Mouse (Mus musculus): ENCODE results near the gene Zfp740. TPM values are rescaled to one million over a fixed set of nuclear protein-coding genes. Genes with fewer than 3 reads are reported as not detected.

The Zfp740 gene
- total and polyA plus RNA-seq, 2 experiments from 2014 or later, result 18.8 to 38.4 TPM

DNA sequence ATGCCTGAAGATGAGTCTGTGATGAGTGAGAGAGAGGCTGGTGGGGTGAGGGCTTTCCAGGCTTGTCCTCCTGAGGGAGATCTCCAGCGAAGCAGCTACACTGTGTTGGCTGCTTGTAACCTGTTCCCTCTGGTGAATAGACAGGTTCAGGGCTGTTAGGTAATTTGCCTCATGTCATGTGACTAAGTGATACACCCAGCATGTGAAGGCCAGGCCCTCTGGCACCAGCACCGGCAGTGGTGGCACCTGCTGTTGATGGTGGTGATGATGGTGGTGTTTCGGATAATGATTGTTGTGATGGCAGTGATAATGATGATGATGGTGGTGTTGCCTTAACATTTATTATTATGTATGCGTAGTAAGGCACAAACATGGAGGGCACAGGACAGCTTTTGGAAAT lies 7.8 kb downstream of the Zfp740 start:
- no peak for DNase-seq (ENCODE audit: low spot score)
- no peak overlapping the region for H3K4me2 ChIP-seq (ENCODE audit: low read depth, low read length)
- H3K36me3 ChIP-seq (replicated peaks; ENCODE audit: control insufficient read depth, insufficient read depth, low read length), result peaks cover 82% of the 10 kb centered on the region
- H3K9me3 ChIP-seq (replicated peaks; ENCODE audit: control insufficient read depth, low read length), result no peaks in the 10 kb centered on the region
- H3K4me1 ChIP-seq (ENCODE audit: control insufficient read depth, insufficient read depth), result 0 out of 2 replicates have a peak, but pooled peaks cover 3% of the 10 kb centered on the region
- H3K4me3 ChIP-seq (ENCODE audit: low read depth, low read length), result no peak overlapping the region
- TF ChIP-seq EP300 (IDR thresholded peaks at IDR 0.05; ENCODE audit: low read depth) (no peak), CTCF (IDR thresholded peaks at IDR 0.05; ENCODE audit: low read depth) (no peak)
- no peak overlapping the region for H3K27ac ChIP-seq (ENCODE audit: low read depth)
- no peaks in the 10 kb centered on the region for H3K27me3 ChIP-seq (ENCODE audit: control insufficient read depth, insufficient read depth, low read length)
- WGBS, result 95% methylated on average over 4 of the region's 4 CpGs
- ATAC-seq (ENCODE audit: insufficient read depth, low read depth), result no peak
- no peak overlapping the region for H3K9ac ChIP-seq (replicated peaks; ENCODE audit: low read depth, low read length)

DNA sequence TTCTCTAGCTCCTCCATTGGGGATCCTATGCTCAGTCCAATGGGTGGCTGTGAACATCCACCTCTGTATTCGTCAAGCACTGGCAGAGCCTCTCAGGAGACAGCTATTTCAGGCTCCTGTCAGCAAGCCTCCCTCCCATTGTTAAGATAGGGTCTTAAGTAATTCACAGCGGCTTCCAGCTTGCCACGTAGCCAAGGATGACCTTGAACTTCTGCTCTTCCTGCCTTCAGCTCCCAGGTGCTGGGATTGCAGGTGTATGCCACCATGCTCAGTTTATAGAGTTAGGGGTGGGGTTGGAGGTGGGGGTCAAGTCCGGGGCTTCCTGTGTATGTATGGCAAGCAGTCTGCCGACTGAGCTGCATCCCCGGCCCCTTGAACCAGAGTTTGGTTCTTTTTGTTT lies 8.8 kb downstream of the Zfp740 start:
- Histone ChIP-seq H3K9me3 (replicated peaks; ENCODE audit: control insufficient read depth, low read length) (no peaks in the 10 kb centered on the region), H3K36me3 (replicated peaks; ENCODE audit: control insufficient read depth, insufficient read depth, low read length) (peaks cover 91% of the 10 kb centered on the region), H3K9ac (replicated peaks; ENCODE audit: low read depth, low read length) (no peak overlapping the region), H3K27ac (ENCODE audit: low read depth) (no peak overlapping the region), H3K4me3 (ENCODE audit: low read depth, low read length) (no peak overlapping the region), H3K4me1 (ENCODE audit: control insufficient read depth, insufficient read depth) (no peaks in the 10 kb centered on the region), H3K27me3 (ENCODE audit: control insufficient read depth, insufficient read depth, low read length) (no peaks in the 10 kb centered on the region), H3K4me2 (ENCODE audit: low read depth, low read length) (no peak overlapping the region)
- no peak for ATAC-seq (ENCODE audit: insufficient read depth, low read depth)
- no peak for DNase-seq (ENCODE audit: low spot score)
- TF ChIP-seq EP300 (IDR thresholded peaks at IDR 0.05; ENCODE audit: low read depth), result no peak
- TF ChIP-seq CTCF (IDR thresholded peaks at IDR 0.05; ENCODE audit: low read depth), result no peak
- WGBS, result 56% methylated on average over 6 of the region's 6 CpGs

DNA sequence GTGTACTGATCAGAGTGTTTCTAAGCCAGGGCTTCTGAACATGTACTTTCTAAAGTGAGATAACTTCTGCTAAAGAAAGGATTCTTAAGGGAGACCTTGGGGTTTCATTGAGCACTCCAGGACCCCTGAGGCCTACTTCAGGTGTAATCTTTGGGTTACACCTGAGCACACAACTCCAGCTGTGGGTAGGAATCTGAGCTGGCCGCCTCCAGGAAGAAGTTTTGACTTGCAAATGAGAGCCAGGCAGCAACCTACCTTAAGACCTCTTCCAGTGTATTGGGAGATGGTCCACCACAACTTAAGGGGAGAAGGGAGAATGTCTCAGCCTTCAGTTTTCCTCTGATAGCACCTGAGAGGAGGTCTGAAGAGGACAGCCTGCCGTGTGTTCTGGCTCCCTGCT lies 11.1 kb downstream of the Zfp740 start:
- Histone ChIP-seq H3K9ac (replicated peaks; ENCODE audit: low read depth, low read length) (no peak overlapping the region), H3K4me1 (ENCODE audit: control insufficient read depth, insufficient read depth) (no peaks in the 10 kb centered on the region), H3K4me2 (ENCODE audit: low read depth, low read length) (no peak overlapping the region), H3K27me3 (ENCODE audit: control insufficient read depth, insufficient read depth, low read length) (no peaks in the 10 kb centered on the region), H3K36me3 (replicated peaks; ENCODE audit: control insufficient read depth, insufficient read depth, low read length) (peaks cover 70% of the 10 kb centered on the region), H3K9me3 (replicated peaks; ENCODE audit: control insufficient read depth, low read length) (no peaks in the 10 kb centered on the region), H3K4me3 (ENCODE audit: low read depth, low read length) (no peak overlapping the region), H3K27ac (ENCODE audit: low read depth) (no peak overlapping the region)
- 68% methylated on average over 2 of the region's 2 CpGs for WGBS
- DNase-seq (ENCODE audit: low spot score) (no peak), ATAC-seq (ENCODE audit: insufficient read depth, low read depth) (no peak)
- no peak for TF ChIP-seq CTCF (IDR thresholded peaks at IDR 0.05; ENCODE audit: low read depth)
- no peak for TF ChIP-seq EP300 (IDR thresholded peaks at IDR 0.05; ENCODE audit: low read depth)

DNA sequence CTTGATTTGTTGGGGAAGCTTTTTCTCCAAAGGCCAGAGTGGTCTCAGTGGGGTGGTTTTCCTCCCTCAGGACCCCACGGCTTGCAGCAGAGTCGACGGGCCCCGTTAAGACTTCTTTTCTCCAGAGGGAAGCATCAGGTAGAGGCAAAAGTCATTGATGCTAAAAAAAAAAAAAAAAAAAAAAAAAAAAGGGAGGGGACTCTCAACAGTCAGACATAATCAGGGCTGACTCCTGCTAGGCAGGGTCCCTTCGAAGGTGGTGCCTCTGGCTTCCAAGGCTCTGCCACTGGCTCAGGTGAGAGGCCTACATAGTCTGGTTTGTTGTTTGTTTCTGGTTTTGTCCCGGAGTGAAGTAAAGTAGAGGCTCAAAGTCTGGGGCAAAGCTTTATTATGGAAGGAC lies 12.6 kb downstream of the Zfp740 start:
- no peak overlapping the region for H3K4me3 ChIP-seq (ENCODE audit: low read depth, low read length)
- DNase-seq (ENCODE audit: low spot score), result no peak

DNA sequence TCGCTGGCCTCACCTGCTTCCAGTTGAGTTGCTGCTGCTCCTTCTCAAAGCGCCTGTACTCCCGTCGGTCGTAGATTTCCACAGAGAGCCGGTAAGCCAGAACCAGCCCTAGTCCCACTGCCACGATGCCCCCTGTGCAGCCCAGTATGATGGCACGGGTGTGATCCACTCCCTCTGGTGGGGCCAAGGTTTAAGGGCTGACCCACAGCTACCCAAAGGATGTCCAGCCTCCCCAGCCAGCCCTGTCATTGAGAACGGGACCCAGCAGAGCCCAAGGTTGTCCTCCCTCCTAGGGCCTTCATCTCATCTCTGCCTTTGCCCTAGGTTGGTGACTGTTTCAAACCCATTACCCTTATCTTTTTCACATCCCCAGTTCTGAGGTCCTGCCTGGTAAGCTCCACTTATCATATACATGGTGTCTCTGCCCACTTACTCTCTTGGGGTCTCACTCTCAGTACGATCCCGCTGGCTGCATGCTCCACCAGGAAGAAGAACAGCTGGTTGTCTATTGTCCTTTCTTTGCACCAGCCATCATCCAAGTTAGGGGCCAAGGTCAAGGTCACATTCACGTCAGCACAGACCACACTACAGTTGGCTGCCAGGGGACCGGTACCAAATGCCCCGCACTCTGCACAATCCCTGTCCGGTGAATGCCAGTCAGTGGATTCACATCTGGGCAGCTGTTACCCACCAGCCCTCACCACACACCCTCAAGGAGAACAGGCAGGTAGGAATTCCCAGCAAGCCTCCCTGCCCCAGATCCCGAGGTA lies 13.6 kb downstream of the Zfp740 start:
- TF ChIP-seq EP300 (IDR thresholded peaks at IDR 0.05; ENCODE audit: low read depth) (no peak), CTCF (IDR thresholded peaks at IDR 0.05; ENCODE audit: low read depth) (no peak)
- H3K9me3 ChIP-seq (replicated peaks; ENCODE audit: control insufficient read depth, low read length), result no peaks in the 10 kb centered on the region
- H3K36me3 ChIP-seq (replicated peaks; ENCODE audit: control insufficient read depth, insufficient read depth, low read length), result peaks cover 51% of the 10 kb centered on the region
- H3K4me1 ChIP-seq (ENCODE audit: control insufficient read depth, insufficient read depth), result no peaks in the 10 kb centered on the region
- H3K4me2 ChIP-seq (ENCODE audit: low read depth, low read length), result no peak overlapping the region
- no peaks in the 10 kb centered on the region for H3K27me3 ChIP-seq (ENCODE audit: control insufficient read depth, insufficient read depth, low read length)
- ATAC-seq (ENCODE audit: insufficient read depth, low read depth) (no peak), DNase-seq (ENCODE audit: low spot score) (no peak)
- 73% methylated on average over 16 of the region's 16 CpGs for WGBS
- H3K4me3 ChIP-seq (ENCODE audit: low read depth, low read length), result no peak overlapping the region
- no peak overlapping the region for H3K9ac ChIP-seq (replicated peaks; ENCODE audit: low read depth, low read length)
- no peak overlapping the region for H3K27ac ChIP-seq (ENCODE audit: low read depth)

More for the DNA sequence above, 12.6 kb downstream of the Zfp740 start:
- ATAC-seq (ENCODE audit: insufficient read depth, low read depth), result no peak
- TF ChIP-seq EP300 (IDR thresholded peaks at IDR 0.05; ENCODE audit: low read depth), result no peak
- no peak for TF ChIP-seq CTCF (IDR thresholded peaks at IDR 0.05; ENCODE audit: low read depth)
- H3K4me2 ChIP-seq (ENCODE audit: low read depth, low read length), result no peak overlapping the region
- peaks cover 55% of the 10 kb centered on the region for H3K36me3 ChIP-seq (replicated peaks; ENCODE audit: control insufficient read depth, insufficient read depth, low read length)
- no peaks in the 10 kb centered on the region for H3K4me1 ChIP-seq (ENCODE audit: control insufficient read depth, insufficient read depth)
- H3K27me3 ChIP-seq (ENCODE audit: control insufficient read depth, insufficient read depth, low read length), result no peaks in the 10 kb centered on the region
- WGBS, result 67% methylated on average over 6 of the region's 6 CpGs
- no peak overlapping the region for H3K27ac ChIP-seq (ENCODE audit: low read depth)
- H3K9ac ChIP-seq (replicated peaks; ENCODE audit: low read depth, low read length), result no peak overlapping the region
- H3K9me3 ChIP-seq (replicated peaks; ENCODE audit: control insufficient read depth, low read length), result no peaks in the 10 kb centered on the region

DNA sequence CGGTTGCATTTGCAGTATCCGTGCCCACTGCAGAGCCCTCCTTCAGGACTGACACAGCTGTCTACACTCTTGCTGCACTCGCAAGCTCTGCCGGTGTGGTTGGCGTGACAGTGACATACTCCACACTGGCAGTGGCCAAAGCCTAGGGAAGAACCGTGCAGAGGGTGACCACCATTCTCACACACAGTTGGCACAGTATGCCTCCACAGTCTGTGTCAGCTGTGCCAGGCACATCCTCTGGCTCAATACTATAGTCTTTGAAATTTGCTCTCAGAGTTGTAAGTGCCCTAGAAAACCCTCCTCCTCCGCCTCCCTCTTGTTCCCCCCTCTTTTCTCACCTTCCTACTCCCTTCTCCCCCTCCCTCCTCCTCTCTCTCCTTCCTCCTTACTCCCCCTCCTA lies 14.3 kb downstream of the Zfp740 start:
- H3K36me3 ChIP-seq (replicated peaks; ENCODE audit: control insufficient read depth, insufficient read depth, low read length), result peaks cover 44% of the 10 kb centered on the region
- DNase-seq (ENCODE audit: low spot score), result no peak
- no peak overlapping the region for H3K27ac ChIP-seq (ENCODE audit: low read depth)
- H3K4me1 ChIP-seq (ENCODE audit: control insufficient read depth, insufficient read depth), result no peaks in the 10 kb centered on the region
- no peak overlapping the region for H3K9ac ChIP-seq (replicated peaks; ENCODE audit: low read depth, low read length)
- no peak overlapping the region for H3K4me3 ChIP-seq (ENCODE audit: low read depth, low read length)
- WGBS, result 60% methylated on average over 7 of the region's 7 CpGs
- 0 out of 2 replicates have a peak, but pooled peaks cover 1% of the 10 kb centered on the region for H3K27me3 ChIP-seq (ENCODE audit: control insufficient read depth, insufficient read depth, low read length)
- H3K4me2 ChIP-seq (ENCODE audit: low read depth, low read length), result no peak overlapping the region
- no peak for ATAC-seq (ENCODE audit: insufficient read depth, low read depth)
- no peaks in the 10 kb centered on the region for H3K9me3 ChIP-seq (replicated peaks; ENCODE audit: control insufficient read depth, low read length)
- TF ChIP-seq CTCF (IDR thresholded peaks at IDR 0.05; ENCODE audit: low read depth) (no peak), EP300 (IDR thresholded peaks at IDR 0.05; ENCODE audit: low read depth) (no peak)
